Mouse (Mus musculus): ENCODE data around the gene Ttll5.

The Ttll5 gene

DNA sequence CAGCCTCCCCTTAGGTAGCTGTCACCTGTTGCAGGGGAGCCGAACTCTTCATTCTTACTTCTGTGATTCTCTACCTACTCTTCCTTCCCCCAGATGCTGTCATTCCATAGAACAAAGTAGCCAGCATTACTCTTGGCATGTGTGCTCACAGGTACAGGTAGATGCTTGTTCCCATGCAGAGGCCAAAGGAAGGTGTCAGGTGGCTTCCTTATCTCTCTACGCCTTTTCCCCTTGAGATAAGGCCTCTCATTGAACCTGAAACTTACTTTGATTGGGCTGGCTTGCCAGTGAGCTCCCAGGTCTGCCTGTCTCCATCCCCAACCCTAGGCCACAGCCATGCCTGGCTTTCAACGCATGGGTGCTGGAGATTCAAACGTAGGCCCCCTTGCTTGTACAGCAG lies 269.6 kb downstream of the Ttll5 start:
- DNase-seq (ENCODE audit: low read depth, low spot score), result no peak

DNA sequence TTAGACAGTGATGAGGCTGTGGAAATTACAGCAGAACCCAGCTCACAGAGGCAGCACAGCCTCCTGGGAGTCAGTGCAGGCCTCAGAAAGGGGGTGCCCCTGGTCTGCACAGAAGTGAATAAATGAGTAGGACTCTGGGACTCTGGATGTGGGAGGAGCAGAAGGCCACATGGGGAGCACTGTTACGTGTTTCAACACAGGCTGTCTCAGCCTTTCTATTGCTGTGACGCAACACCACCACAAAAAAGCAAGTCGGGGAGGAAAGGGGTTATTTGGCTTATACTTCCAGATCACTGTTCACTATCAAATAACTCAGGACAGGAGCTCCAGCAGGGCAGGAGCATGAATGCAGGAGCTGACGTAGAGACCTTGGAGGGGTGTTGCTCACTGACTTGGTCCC lies 271.3 kb downstream of the Ttll5 start:
- no peak for DNase-seq (ENCODE audit: low read depth, low spot score)

DNA sequence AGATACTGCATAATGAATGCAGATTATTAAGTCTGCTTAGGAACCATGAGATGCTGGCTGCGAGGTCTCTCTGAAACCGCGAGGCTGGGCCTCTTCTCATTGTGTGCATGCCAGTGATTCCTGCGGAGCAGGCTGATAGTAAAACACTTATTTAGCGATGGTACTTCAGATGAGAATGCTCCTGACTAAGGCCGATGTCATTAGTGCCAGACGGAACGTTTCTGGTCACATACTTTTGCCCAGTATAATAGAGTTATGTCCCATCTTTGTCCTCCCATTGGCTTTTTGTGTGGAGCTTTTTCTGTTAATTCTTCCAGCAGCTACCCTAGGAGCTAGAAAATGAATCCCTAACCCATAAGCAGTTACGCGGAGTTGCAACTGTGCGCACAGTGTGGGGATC lies 273.3 kb downstream of the Ttll5 start:
- DNase-seq (ENCODE audit: low read depth, low spot score), result no peak

DNA sequence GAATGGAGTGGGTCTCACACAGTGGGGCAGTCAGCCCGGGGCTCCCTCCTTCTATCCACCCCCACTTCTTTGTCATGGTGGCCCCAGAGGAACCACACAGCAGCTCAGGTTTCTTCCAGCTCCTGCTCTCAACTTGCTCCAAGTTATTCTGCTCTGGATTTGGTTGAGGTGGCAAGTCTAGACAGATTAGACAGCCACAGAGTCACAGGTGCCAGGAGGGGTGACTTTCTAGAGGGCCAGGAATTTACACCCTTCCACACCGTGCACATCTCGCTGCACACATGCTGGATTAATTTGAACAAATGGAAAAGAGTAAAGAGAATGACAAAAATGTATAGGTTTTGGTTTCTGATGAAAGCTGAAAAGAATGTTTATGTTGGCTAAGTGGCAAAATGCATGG lies 276.3 kb downstream of the Ttll5 start:
- DNase-seq (ENCODE audit: low read depth, low spot score), result no peak

DNA sequence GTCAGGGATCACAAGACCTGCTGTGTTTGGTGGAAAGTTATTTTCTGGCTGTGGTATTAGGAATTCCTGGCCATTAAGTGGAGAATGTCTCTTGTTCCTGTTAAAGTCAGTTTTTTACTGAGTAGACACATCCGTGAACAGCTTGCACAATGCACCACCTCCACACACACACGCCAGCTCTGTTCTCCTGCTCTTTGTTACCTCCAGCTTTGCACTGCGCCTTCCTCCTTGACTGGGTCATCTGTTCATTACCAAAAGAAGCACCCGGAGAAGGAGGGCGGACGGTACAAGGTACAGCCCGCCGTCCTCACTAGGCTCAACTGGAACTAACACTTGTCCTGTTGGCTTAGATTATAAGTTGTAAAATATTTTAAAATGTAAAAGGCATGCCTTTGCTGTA lies 278.2 kb downstream of the Ttll5 start:
- no peak for DNase-seq (ENCODE audit: low read depth, low spot score)

GRCm38 (mm10) chr12:86103391-86103790 lies 278.9 kb downstream of the Ttll5 start:
- DNase-seq (ENCODE audit: low read depth, low spot score), result no peak

DNA sequence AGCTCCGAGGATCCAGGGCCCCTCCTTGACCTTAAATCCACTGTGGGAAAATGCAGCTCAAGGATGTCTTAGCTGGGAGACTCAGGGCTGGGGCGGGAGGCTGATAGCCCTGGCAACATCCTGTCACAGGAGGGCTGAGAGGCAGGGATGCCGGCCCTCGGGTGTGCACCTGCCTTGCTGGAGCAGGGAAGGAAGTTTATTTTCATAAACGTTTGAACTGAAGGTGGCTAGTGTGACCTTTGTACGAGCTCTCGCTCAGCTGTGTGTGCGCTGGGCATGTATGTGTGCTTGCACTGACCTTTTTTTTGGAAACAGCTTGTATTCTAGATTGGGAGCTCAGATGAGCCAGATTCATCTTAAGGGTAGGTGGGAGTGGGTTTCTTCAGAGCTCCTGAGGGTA lies 279.4 kb downstream of the Ttll5 start:
- DNase-seq (ENCODE audit: low read depth, low spot score), result no peak

- DNase-seq (ENCODE audit: low read depth, low spot score), result no peak
Observed at GRCm38 (mm10) chr12:86104297-86104696, 279.8 kb downstream of the Ttll5 start.

DNA sequence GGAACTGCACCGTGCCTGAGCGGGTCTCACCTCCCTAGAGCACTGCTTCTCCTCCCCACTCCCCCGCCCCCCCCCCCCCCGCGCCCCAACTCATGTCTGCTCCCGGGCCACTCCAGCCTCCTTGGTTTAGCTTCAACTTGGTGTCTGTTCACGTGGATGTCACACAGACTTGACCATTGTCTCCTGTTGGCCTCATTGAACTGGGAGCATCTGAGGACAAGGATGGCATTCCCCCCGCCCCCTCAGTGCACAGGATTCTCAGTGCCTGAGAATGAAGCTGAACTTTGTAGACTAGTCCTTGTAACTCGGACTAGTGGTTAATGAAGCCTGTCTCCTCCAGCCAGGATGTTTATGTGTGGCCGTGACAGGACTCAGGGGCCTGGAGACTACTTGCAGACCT lies 281.1 kb downstream of the Ttll5 start:
- DNase-seq (ENCODE audit: low read depth, low spot score), result no peak

- no peak for DNase-seq (ENCODE audit: low read depth, low spot score)
Observed at GRCm38 (mm10) chr12:86106086-86106485, 281.6 kb downstream of the Ttll5 start.

DNA sequence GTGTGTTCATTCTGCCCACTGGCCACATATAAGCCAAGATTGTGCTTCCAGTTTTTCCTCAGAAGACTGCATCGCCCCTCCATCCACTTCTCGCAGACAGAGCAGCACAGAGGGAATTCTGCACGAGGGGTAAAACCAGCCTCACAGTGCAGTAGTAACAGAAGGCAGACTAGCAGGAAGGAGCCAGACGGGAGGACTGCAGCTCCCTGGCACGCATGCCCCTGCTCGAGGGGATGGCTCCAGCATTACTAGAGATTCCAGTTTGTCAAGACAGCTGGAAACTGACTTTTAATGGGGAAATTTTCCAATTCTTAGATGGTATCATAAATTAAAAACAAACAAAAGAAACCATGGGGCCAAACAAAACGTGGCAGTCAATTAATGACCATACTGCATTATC lies 283.2 kb downstream of the Ttll5 start:
- DNase-seq (ENCODE audit: low read depth, low spot score), result no peak

GRCm38 (mm10) chr12:86109531-86109930 lies 285.1 kb downstream of the Ttll5 start:
- DNase-seq (ENCODE audit: low read depth, low spot score), result no peak

DNA sequence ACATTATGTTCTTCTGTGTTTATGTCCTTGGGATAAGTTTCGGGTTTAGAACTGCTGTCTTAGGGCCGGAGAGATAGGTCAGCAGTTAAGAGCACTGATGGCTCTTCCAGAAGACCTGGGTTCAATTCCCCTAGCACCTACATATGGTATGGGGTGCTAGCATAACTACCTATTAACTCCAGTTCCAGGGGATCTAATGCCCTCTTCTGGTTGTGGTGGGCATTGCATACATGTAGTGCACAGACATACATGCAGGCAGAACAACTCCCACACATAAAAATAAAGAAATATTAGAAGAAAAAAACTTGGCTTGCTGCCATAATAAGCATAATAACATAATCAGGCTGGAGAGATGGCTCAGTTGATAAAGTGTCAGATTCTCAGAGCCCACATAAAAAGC lies 286.2 kb downstream of the Ttll5 start:
- no peak for DNase-seq (ENCODE audit: low read depth, low spot score)
